1 mouse cellular context compared by ENCODE assay signal in the genomic region with DNA sequence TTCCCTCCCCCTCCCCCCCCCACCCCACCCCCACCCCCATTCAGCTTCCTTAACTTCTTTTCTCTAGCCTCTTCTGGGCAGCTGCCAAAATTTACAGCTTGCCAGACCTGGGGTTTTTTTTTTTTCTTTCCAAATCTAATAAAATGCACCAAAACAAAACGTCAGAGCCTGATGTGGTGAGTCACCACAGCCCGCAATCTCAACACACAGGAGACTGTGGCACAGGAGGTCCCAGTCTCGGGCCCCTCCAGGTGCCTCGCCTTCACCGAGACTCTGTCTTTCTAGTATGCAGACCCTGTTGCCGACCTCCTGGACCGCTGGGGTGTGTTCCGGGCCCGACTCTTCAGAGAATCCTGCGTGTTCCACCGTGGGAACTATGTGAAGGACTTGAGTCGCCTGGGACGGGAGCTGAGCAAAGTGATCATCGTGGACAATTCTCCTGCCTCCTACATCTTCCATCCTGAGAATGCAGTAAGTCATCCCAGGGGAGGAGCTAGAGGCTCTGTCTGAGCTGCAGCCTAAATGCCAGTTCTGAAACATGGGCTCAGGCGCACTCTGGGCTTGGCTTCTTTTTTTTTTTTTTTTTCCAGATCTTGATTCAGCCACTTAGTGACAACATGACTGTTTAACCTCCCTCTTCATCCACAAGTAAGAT.
TF ChIP-seq lines count a peak whose summit lies in the region.

No protein-coding gene starts in this region.

TF ChIP-seq in myocyte, 11 proteins besides CTCF, POLR2A, EP300 and RAD21 (continued from another document):
- no peak for TF ChIP-seq POLR2AphosphoS2 (IDR thresholded peaks at IDR 0.05; ENCODE audit: insufficient read length, low read depth)
TF ChIP-seq in myocyte: peak in this region for 0.
